Mouse (Mus musculus): ENCODE measurements around the gene Cdh22. TPM values are rescaled to one million over a fixed set of nuclear protein-coding genes. Genes with fewer than 3 reads are reported as not detected.

Cdh22 gene
- polyA plus RNA-seq, 1 experiment, result 1.3 TPM

DNA sequence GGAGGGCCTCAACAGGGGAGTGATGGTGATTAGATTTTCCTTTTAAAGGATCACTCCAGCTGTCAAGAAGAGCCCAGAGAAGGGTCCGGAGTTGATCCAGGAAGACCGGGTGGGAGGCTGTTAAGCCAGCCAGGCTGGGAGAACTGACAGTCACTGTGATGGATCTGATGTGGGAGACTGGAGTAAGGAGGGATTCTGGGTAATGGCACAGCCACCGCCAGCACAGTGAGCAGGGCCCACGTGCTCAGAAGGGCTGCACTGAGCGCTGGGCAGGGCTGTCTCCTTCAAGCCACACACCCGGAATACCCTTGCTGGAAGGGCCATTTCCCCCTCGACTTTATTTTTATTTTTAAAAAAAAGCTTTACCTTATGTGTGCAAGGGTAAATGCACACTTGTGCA, 29.7 kb downstream of the Cdh22 start:
- TF ChIP-seq POLR2A (IDR thresholded peaks at IDR 0.05; ENCODE audit: low read depth, low read length), result no peak
- no peak for TF ChIP-seq CTCF (IDR thresholded peaks at IDR 0.05; ENCODE audit: extremely low read depth, insufficient read depth, insufficient read length, insufficient replicate concordance)
- H3K27ac ChIP-seq (ENCODE audit: insufficient read depth, low read length), result no peak overlapping the region
- no peaks in the 10 kb centered on the region; the same call in 1 of the 2 replicates for H3K27me3 ChIP-seq (ENCODE audit: control insufficient read depth, insufficient read depth, low read length)
- H3K4me1 ChIP-seq (ENCODE audit: control insufficient read depth, insufficient read depth, insufficient read length), result no peaks in the 10 kb centered on the region
- DNase-seq (ENCODE audit: low read depth in 1 of 2, low spot score in 2 of 2), result no peak
- H3K4me3 ChIP-seq (ENCODE audit: extremely low read depth, insufficient read depth, insufficient read length), result no peak overlapping the region
- 38% methylated on average over 7 of the region's 7 CpGs for WGBS
- no peaks in the 10 kb centered on the region for H3K36me3 ChIP-seq (ENCODE audit: control insufficient read depth, insufficient read depth, low read length)

DNA sequence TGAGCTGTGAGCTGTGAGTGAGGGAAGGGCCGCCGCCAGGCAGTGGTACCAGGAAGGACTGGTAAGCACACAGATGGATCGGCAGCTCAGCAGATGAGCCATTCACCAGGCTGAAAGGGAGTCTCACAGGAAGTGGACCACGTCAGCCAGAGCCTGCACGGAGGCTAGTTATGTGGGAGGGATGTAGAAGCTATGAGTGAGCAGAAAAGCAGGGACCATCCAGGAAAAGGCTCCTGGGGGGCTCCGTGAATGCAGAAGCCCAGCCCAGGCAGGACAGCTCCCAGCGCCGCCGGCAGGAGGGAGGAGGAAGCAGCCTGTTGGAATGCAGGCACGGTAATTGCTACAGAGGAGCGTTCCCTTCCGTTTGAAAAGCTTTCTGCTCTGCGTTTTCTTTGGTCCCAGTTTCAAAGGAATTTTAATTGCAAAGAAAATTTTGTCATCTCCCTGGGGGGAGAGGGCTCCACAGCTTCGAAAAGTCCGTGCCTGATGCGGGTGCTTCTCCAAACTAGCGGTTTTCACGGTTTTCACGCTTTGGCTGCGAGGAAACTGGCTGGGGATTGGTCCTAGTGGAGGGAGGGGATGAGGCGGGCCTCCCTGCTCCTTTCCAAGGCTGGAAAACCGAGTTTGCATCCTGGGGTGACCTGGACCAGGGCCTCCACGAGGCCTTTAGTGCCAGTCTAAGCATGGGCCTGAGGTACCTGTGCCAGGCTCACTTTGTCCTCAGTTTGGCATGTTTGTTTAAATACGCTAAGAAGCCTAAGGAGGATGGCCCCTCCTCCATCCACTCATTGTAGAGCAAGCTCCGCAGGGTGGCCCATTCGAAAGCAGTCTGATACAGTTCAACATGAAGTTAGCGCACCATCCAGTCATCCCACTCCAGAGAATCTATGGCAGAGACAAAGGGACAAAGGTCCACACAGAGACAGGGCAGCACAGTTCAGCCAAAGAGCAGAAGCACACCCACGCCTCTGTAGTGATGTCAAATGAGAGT, 32.6 kb downstream of the Cdh22 start:
- Histone ChIP-seq H3K27ac (ENCODE audit: insufficient read depth, low read length) (no peak overlapping the region), H3K4me1 (ENCODE audit: control insufficient read depth, insufficient read depth, insufficient read length) (no peaks in the 10 kb centered on the region), H3K4me3 (ENCODE audit: extremely low read depth, insufficient read depth, insufficient read length) (no peak overlapping the region), H3K36me3 (ENCODE audit: control insufficient read depth, insufficient read depth, low read length) (no peaks in the 10 kb centered on the region), H3K27me3 (ENCODE audit: control insufficient read depth, insufficient read depth, low read length) (no peaks in the 10 kb centered on the region; the same call in 1 of the 2 replicates)
- WGBS, result 11% methylated on average over 28 of the region's 28 CpGs
- no peak for TF ChIP-seq POLR2A (IDR thresholded peaks at IDR 0.05; ENCODE audit: low read depth, low read length)
- no peak for TF ChIP-seq CTCF (IDR thresholded peaks at IDR 0.05; ENCODE audit: extremely low read depth, insufficient read depth, insufficient read length, insufficient replicate concordance)
- no peak for DNase-seq (ENCODE audit: low read depth in 1 of 2, low spot score in 2 of 2)

DNA sequence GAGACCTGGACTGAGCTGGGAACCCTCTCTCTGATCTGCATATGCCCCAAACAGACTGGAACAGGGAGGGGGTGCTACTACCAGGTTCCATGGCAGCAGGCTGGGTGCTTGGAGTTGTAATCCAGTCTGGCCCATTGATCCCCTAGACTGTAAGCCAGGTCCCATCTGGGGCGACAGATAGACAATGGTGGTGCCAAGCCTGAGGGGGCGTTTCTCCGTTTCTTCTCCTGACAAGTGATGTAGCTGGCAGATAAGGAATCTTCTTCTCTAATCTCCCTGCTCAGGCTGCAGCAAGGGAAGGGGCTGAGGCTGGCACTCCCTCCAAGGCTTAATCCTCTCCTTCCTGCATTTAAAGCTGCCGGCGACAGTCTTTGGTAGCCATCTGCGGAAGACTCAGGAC, 37.1 kb downstream of the Cdh22 start:
- no peaks in the 10 kb centered on the region; the same call in none of the 2 replicates for H3K27me3 ChIP-seq (ENCODE audit: control insufficient read depth, insufficient read depth, low read length)

DNA sequence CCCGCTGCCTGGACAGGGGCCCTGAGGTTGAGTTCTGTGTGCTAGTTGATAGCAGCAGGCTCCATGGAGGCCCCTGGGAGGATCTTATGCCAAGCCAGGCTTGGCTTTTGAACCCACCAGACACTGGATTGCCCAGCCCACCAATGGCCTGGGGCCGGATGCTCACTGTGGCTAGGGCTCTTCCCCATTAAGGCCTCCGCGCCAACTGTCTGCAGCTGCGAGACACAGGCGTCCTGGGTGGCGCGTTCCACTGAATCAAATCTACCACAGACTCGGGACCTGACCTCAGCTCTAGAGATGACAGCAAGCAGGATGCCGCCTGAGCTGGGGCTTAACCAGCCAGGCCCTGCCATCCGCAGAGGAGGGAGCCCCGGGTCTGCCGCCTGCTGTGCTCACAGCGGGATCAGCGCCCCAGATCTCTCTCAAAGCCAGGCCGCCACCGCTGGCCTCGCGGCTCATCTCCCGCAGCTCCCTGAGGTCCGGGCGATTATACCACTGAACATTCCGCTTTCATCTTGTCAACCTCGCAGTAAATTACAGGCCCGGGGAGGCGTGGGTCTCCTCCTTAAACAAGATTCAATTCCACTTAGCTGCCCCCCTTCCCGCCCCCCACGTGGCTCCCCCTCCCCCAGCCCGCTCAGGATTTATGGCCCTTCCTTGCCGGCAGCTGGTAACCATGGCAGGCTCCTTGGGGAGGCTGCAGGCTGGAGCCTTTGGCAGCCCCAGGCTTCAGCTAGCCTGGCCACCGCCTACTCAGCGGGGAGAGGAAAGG, 39.1 kb downstream of the Cdh22 start:
- H3K4me1 ChIP-seq (ENCODE audit: control insufficient read depth, insufficient read depth, insufficient read length), result no peaks in the 10 kb centered on the region; the same call in 1 of the 2 replicates
- no peak overlapping the region for H3K4me3 ChIP-seq (ENCODE audit: extremely low read depth, insufficient read depth, insufficient read length)
- no peak for DNase-seq (ENCODE audit: low read depth in 1 of 2, low spot score in 2 of 2)
- WGBS, result 8% methylated on average over 32 of the region's 32 CpGs
- no peaks in the 10 kb centered on the region; the same call in 1 of the 2 replicates for H3K27me3 ChIP-seq (ENCODE audit: control insufficient read depth, insufficient read depth, low read length)
- no peaks in the 10 kb centered on the region for H3K36me3 ChIP-seq (ENCODE audit: control insufficient read depth, insufficient read depth, low read length)
- no peak overlapping the region for H3K27ac ChIP-seq (ENCODE audit: insufficient read depth, low read length)
- TF ChIP-seq POLR2A (IDR thresholded peaks at IDR 0.05; ENCODE audit: low read depth, low read length), result no peak
- no peak for TF ChIP-seq CTCF (IDR thresholded peaks at IDR 0.05; ENCODE audit: extremely low read depth, insufficient read depth, insufficient read length, insufficient replicate concordance)

More for the DNA sequence above, 37.1 kb downstream of the Cdh22 start:
- TF ChIP-seq POLR2A (IDR thresholded peaks at IDR 0.05; ENCODE audit: low read depth, low read length), result no peak
- TF ChIP-seq CTCF (IDR thresholded peaks at IDR 0.05; ENCODE audit: extremely low read depth, insufficient read depth, insufficient read length, insufficient replicate concordance), result no peak
- H3K36me3 ChIP-seq (ENCODE audit: control insufficient read depth, insufficient read depth, low read length), result no peaks in the 10 kb centered on the region
- WGBS, result 62% methylated on average over 6 of the region's 6 CpGs
- H3K4me1 ChIP-seq (ENCODE audit: control insufficient read depth, insufficient read depth, insufficient read length), result no peaks in the 10 kb centered on the region; the same call in 1 of the 2 replicates
- DNase-seq (ENCODE audit: low read depth in 1 of 2, low spot score in 2 of 2), result no peak
- H3K27ac ChIP-seq (ENCODE audit: insufficient read depth, low read length), result no peak overlapping the region
- no peak overlapping the region for H3K4me3 ChIP-seq (ENCODE audit: extremely low read depth, insufficient read depth, insufficient read length)

GRCm38 (mm10) chr2:165191483-165191882, 43.2 kb downstream of the Cdh22 start:
- TF ChIP-seq POLR2A (IDR thresholded peaks at IDR 0.05; ENCODE audit: low read depth, low read length) (no peak), CTCF (IDR thresholded peaks at IDR 0.05; ENCODE audit: extremely low read depth, insufficient read depth, insufficient read length, insufficient replicate concordance) (no peak)
- WGBS, result 75% methylated on average over 7 of the region's 7 CpGs

GRCm38 (mm10) chr2:165189546-165189945, 45.1 kb downstream of the Cdh22 start:
- H3K4me1 ChIP-seq (ENCODE audit: control insufficient read depth, insufficient read depth, insufficient read length), result no peaks in the 10 kb centered on the region
- no peaks in the 10 kb centered on the region for H3K36me3 ChIP-seq (ENCODE audit: control insufficient read depth, insufficient read depth, low read length)
- WGBS, result 58% methylated on average over 3 of the region's 3 CpGs
- DNase-seq (ENCODE audit: low read depth in 1 of 2, low spot score in 2 of 2), result no peak
- no peak overlapping the region for H3K27ac ChIP-seq (ENCODE audit: insufficient read depth, low read length)
- H3K27me3 ChIP-seq (ENCODE audit: control insufficient read depth, insufficient read depth, low read length), result no peaks in the 10 kb centered on the region
- TF ChIP-seq CTCF (IDR thresholded peaks at IDR 0.05; ENCODE audit: extremely low read depth, insufficient read depth, insufficient read length, insufficient replicate concordance) (no peak), POLR2A (IDR thresholded peaks at IDR 0.05; ENCODE audit: low read depth, low read length) (no peak)
- no peak overlapping the region for H3K4me3 ChIP-seq (ENCODE audit: extremely low read depth, insufficient read depth, insufficient read length)

More at GRCm38 (mm10) chr2:165191483-165191882, 43.2 kb downstream of the Cdh22 start:
- no peaks in the 10 kb centered on the region for H3K36me3 ChIP-seq (ENCODE audit: control insufficient read depth, insufficient read depth, low read length)
- H3K4me3 ChIP-seq (ENCODE audit: extremely low read depth, insufficient read depth, insufficient read length), result no peak overlapping the region
- H3K27ac ChIP-seq (ENCODE audit: insufficient read depth, low read length), result no peak overlapping the region
- no peak for DNase-seq (ENCODE audit: low read depth in 1 of 2, low spot score in 2 of 2)
- no peaks in the 10 kb centered on the region; the same call in 1 of the 2 replicates for H3K4me1 ChIP-seq (ENCODE audit: control insufficient read depth, insufficient read depth, insufficient read length)
- H3K27me3 ChIP-seq (ENCODE audit: control insufficient read depth, insufficient read depth, low read length), result no peaks in the 10 kb centered on the region; the same call in 1 of the 2 replicates
